Mouse (Mus musculus) MEL (cell line): ENCODE data around the gene F8. TPM values are rescaled to one million over a fixed set of nuclear protein-coding genes. Genes with fewer than 3 reads are reported as not detected.

Experiments used
- DNase-seq: peaks from one replicate; pipeline ENCODE4 v3.0.0; 2011; ENCODE audit warnings: low read depth, low spot score
- H3K27ac ChIP-seq: 2 replicates; pipeline ENCODE4 v1.5.1; 2012; ENCODE audit warnings: low read depth, mild to moderate bottlenecking, control low read depth, low read length, moderate library complexity; ENCODE audit not compliant: control insufficient read depth
- H3K27me3 ChIP-seq, 2 experiments: fragments of 150-350 bp in 1 of 2; sonication (generic) in 1 of 2; 2 replicates each; pipeline ENCODE4 v1.6.1; 2012; ENCODE audit warnings: low read length in 2 of 2, mild to moderate bottlenecking in 2 of 2, improper control_type of control experiment in 1 of 2, moderate library complexity in 1 of 2; ENCODE audit not compliant: insufficient read depth in 2 of 2, control insufficient read depth in 1 of 2
- H3K36me3 ChIP-seq, 2 experiments: 2 replicates each; pipeline ENCODE4 v1.6.1; 2012 to 2014; ENCODE audit warnings: low read length in 2 of 2, improper control_type of control experiment in 1 of 2, inconsistent platforms in 1 of 2, mild to moderate bottlenecking in 1 of 2; ENCODE audit not compliant: insufficient read depth in 2 of 2, control insufficient read depth in 1 of 2
- H3K4me1 ChIP-seq, 2 experiments: fragments of 150-350 bp in 1 of 2; sonication (generic) in 1 of 2; 2 replicates each; pipeline ENCODE4 v1.6.1; 2012; ENCODE audit warnings: low read length in 2 of 2, improper control_type of control experiment in 1 of 2, mild to moderate bottlenecking in 1 of 2; ENCODE audit not compliant: insufficient read depth in 2 of 2, control insufficient read depth in 1 of 2
- H3K4me3 ChIP-seq, 2 experiments: fragments of 150-350 bp in 1 of 2; sonication (generic) in 1 of 2; 2 replicates each; pipeline ENCODE4 v1.5.1; 2012; ENCODE audit warnings: low read depth in 2 of 2, low read length in 2 of 2, mild to moderate bottlenecking in 2 of 2, moderate library complexity in 2 of 2, control low read depth in 1 of 2, improper control_type of control experiment in 1 of 2; ENCODE audit not compliant: control insufficient read depth in 1 of 2, insufficient read depth in 1 of 2
- H3K79me2 ChIP-seq: 2 replicates; pipeline ENCODE4 v1.6.1; 2012; ENCODE audit warnings: mild to moderate bottlenecking, low read length, moderate library complexity; ENCODE audit not compliant: control insufficient read depth, poor library complexity, insufficient read depth
- H3K9ac ChIP-seq: 2 replicates; pipeline ENCODE4 v1.6.1; 2012; ENCODE audit warnings: low read depth, mild to moderate bottlenecking, control low read depth, low read length, moderate library complexity; ENCODE audit not compliant: control insufficient read depth, poor library complexity, severe bottlenecking
- H3K9me3 ChIP-seq: fragments of 150-350 bp; sonication (generic); replicated peaks from 2 replicates; pipeline ENCODE4 v1.6.1; 2012; ENCODE audit warnings: mild to moderate bottlenecking, low read length, improper control_type of control experiment, moderate library complexity; ENCODE audit not compliant: insufficient read depth
- BHLHE40 ChIP-seq: IDR thresholded peaks from 2 replicates; pipeline ENCODE4 v1.6.1; 2012; ENCODE audit warnings: low read depth, mild to moderate bottlenecking, inconsistent platforms, low read length, improper control_type of control experiment, borderline replicate concordance
- CHD1 ChIP-seq: IDR thresholded peaks from 2 replicates; pipeline ENCODE4 v1.6.1; 2012; ENCODE audit warnings: low read depth, mild to moderate bottlenecking, inconsistent platforms, low read length, improper control_type of control experiment
- CTCF ChIP-seq, 3 experiments: IDR thresholded peaks in 2 of 3; conservative IDR thresholded peaks in 1 of 3; 2 replicates each; pipeline ENCODE4 v1.5.1; 2011 to 2012; ENCODE audit warnings: low read length in 3 of 3, low read depth in 2 of 3, mild to moderate bottlenecking in 2 of 3, improper control_type of control experiment in 1 of 3, inconsistent platforms in 1 of 3, mixed read lengths in 1 of 3, moderate library complexity in 1 of 3; ENCODE audit not compliant: control insufficient read depth in 1 of 3, insufficient read depth in 1 of 3, poor library complexity in 1 of 3, severe bottlenecking in 1 of 3
- E2F4 ChIP-seq: IDR thresholded peaks from 2 replicates; pipeline ENCODE4 v1.6.1; 2011; ENCODE audit warnings: low read depth, low read length, improper control_type of control experiment, borderline replicate concordance
- ELF1 ChIP-seq: IDR thresholded peaks from 2 replicates; pipeline ENCODE4 v1.6.1; 2014; ENCODE audit warnings: low read depth, mild to moderate bottlenecking, inconsistent platforms, low read length, improper control_type of control experiment, moderate library complexity
- EP300 ChIP-seq, 2 experiments: IDR thresholded peaks; 2 replicates each; pipeline ENCODE4 v1.6.1; 2011; ENCODE audit warnings: improper control_type of control experiment in 2 of 2, low read length in 2 of 2, low read depth in 1 of 2, mild to moderate bottlenecking in 1 of 2
- ETS1 ChIP-seq: IDR thresholded peaks from 2 replicates; pipeline ENCODE4 v1.6.1; 2012; ENCODE audit warnings: low read depth, mild to moderate bottlenecking, inconsistent platforms, low read length, improper control_type of control experiment, moderate library complexity
- GATA1 ChIP-seq: IDR thresholded peaks from 2 replicates; pipeline ENCODE4 v1.6.1; 2011; ENCODE audit warnings: low read depth, low read length, improper control_type of control experiment
- HCFC1 ChIP-seq: IDR thresholded peaks from 2 replicates; pipeline ENCODE4 v1.6.1; 2012; ENCODE audit warnings: low read depth, mild to moderate bottlenecking, inconsistent platforms, low read length, improper control_type of control experiment, moderate library complexity
- KAT2A ChIP-seq: conservative IDR thresholded peaks from 2 replicates; pipeline ENCODE4 v1.6.1; 2012; ENCODE audit warnings: low read depth, low read length, improper control_type of control experiment, inconsistent platforms
- MAX ChIP-seq: IDR thresholded peaks from 2 replicates; pipeline ENCODE4 v1.6.1; 2011; ENCODE audit warnings: low read length, improper control_type of control experiment
- MAZ ChIP-seq: IDR thresholded peaks from 2 replicates; pipeline ENCODE4 v1.6.1; 2012; ENCODE audit warnings: low read depth, mild to moderate bottlenecking, inconsistent platforms, low read length, improper control_type of control experiment
- MEF2A ChIP-seq: IDR thresholded peaks from 2 replicates; pipeline ENCODE4 v1.6.1; 2014; ENCODE audit warnings: low read depth, mild to moderate bottlenecking, inconsistent platforms, low read length, improper control_type of control experiment; ENCODE audit not compliant: poor library complexity, insufficient replicate concordance, severe bottlenecking; ENCODE audit errors: extremely low read depth
- MXI1 ChIP-seq: IDR thresholded peaks from 2 replicates; pipeline ENCODE4 v1.6.1; 2011; ENCODE audit warnings: mild to moderate bottlenecking, low read depth, low read length, improper control_type of control experiment
- MYC ChIP-seq: IDR thresholded peaks from 2 replicates; pipeline ENCODE4 v1.6.1; 2011; ENCODE audit warnings: low read depth, mild to moderate bottlenecking, low read length, improper control_type of control experiment, moderate library complexity
- NELFE ChIP-seq: IDR thresholded peaks from 2 replicates; pipeline ENCODE4 v1.6.1; 2011; ENCODE audit warnings: low read depth, low read length, improper control_type of control experiment
- NRF1 ChIP-seq: IDR thresholded peaks from 2 replicates; pipeline ENCODE4 v1.6.1; 2014; ENCODE audit warnings: low read depth, mild to moderate bottlenecking, inconsistent platforms, low read length, improper control_type of control experiment, moderate library complexity; ENCODE audit not compliant: poor library complexity, insufficient read depth, severe bottlenecking
- POLR2AphosphoS2 ChIP-seq: IDR thresholded peaks from 2 replicates; pipeline ENCODE4 v1.6.1; 2011; ENCODE audit warnings: low read length, improper control_type of control experiment
- POLR2AphosphoS5 ChIP-seq: IDR thresholded peaks from 2 replicates; pipeline ENCODE4 v1.6.1; 2012; ENCODE audit warnings: low read depth, borderline replicate concordance, mild to moderate bottlenecking, inconsistent platforms, low read length, moderate library complexity, mixed read lengths
- RAD21 ChIP-seq: IDR thresholded peaks from 2 replicates; pipeline ENCODE4 v1.6.1; 2011; ENCODE audit warnings: mild to moderate bottlenecking, low read depth, low read length, improper control_type of control experiment
- RCOR1 ChIP-seq: IDR thresholded peaks from 2 replicates; pipeline ENCODE4 v1.6.1; 2012; ENCODE audit warnings: low read depth, mild to moderate bottlenecking, inconsistent platforms, low read length, improper control_type of control experiment
- SIN3A ChIP-seq: IDR thresholded peaks from 2 replicates; pipeline ENCODE4 v1.6.1; 2012; ENCODE audit warnings: low read length, improper control_type of control experiment, inconsistent platforms
- SMC3 ChIP-seq: IDR thresholded peaks from 2 replicates; pipeline ENCODE4 v1.6.1; 2011; ENCODE audit warnings: low read depth, low read length, improper control_type of control experiment
- TAL1 ChIP-seq: IDR thresholded peaks from 2 replicates; pipeline ENCODE4 v1.6.1; 2012; ENCODE audit warnings: mild to moderate bottlenecking, inconsistent platforms, low read length, moderate library complexity, mixed read lengths
- TBP ChIP-seq: IDR thresholded peaks from 2 replicates; pipeline ENCODE4 v1.8.0; 2011; ENCODE audit warnings: low read depth, low read length, improper control_type of control experiment
- UBTF ChIP-seq: IDR thresholded peaks from 2 replicates; pipeline ENCODE4 v1.6.1; 2012; ENCODE audit warnings: low read depth, mild to moderate bottlenecking, inconsistent platforms, low read length, improper control_type of control experiment, moderate library complexity, borderline replicate concordance; ENCODE audit not compliant: insufficient read depth
- USF1 ChIP-seq: IDR thresholded peaks from 2 replicates; pipeline ENCODE4 v1.6.1; 2014; ENCODE audit warnings: low read depth, mild to moderate bottlenecking, inconsistent platforms, low read length, improper control_type of control experiment, moderate library complexity
- USF2 ChIP-seq, 2 experiments: IDR thresholded peaks; 2 replicates each; pipeline ENCODE4 v1.6.1; 2011 to 2012; ENCODE audit warnings: improper control_type of control experiment in 2 of 2, low read length in 2 of 2, borderline replicate concordance in 1 of 2, inconsistent platforms in 1 of 2, low read depth in 1 of 2, mild to moderate bottlenecking in 1 of 2; ENCODE audit not compliant: insufficient read depth in 1 of 2
- ZC3H11A ChIP-seq: IDR thresholded peaks from 2 replicates; pipeline ENCODE4 v1.6.1; 2012; ENCODE audit warnings: low read depth, mild to moderate bottlenecking, inconsistent platforms, low read length, improper control_type of control experiment
- ZMIZ1 ChIP-seq: IDR thresholded peaks from 2 replicates; pipeline ENCODE4 v1.6.1; 2012; ENCODE audit warnings: low read depth, mild to moderate bottlenecking, inconsistent platforms, low read length, improper control_type of control experiment, moderate library complexity
- ZNF384 ChIP-seq: IDR thresholded peaks from 2 replicates; pipeline ENCODE4 v1.6.1; 2012; ENCODE audit warnings: low read depth, mild to moderate bottlenecking, inconsistent platforms, low read length, improper control_type of control experiment
- polyA plus RNA-seq, 2 experiments: library from polyadenylated mRNA; stranded (reverse) in 1 of 2; unstranded in 1 of 2; fragments of >175 nt in 1 of 2; fragments of >200 nt in 1 of 2; gene quantifications; 2 replicates each; pipeline versions ENCODE4 v1.2.1 to v1.2.4; 2012; ENCODE audit warnings: low replicate concordance in 2 of 2, low read depth in 1 of 2; ENCODE audit not compliant: insufficient read length in 2 of 2, insufficient read depth in 1 of 2, missing spikeins in 1 of 2
- total RNA-seq: library from RNA; depleted of rRNA; stranded (reverse); fragments of 300-350 nt; gene quantifications from 2 replicates; pipeline ENCODE4 v1.2.3, GENCODE M21; 2012

F8 gene
- total and polyA plus RNA-seq, 3 experiments = 0.65 to 0.67 TPM; not detected in 1

DNA sequence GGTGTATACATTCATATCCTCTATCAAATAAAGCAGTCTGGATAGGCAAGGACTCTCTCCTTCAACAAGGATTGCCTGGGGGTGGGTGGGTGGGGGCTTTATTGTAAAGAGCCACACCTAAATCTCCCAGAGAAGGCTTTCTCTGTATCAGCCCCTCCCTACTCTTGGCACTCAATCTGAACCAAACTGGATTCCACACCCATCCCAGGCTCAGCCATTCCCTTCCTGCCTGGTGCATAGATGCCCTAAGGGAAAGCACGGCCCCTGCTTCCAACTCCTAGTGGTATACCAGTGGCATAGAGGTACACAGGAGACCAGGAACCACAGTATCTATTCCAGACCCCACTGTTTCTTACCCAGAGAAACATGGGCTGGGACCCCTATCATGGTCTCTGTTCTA, 151.0 kb downstream of the F8 start:
- no peaks in the 10 kb centered on the region for H3K9me3 ChIP-seq
- H3K9ac ChIP-seq = no peak overlapping the region
- H3K4me1 ChIP-seq = no peaks in the 10 kb centered on the region
- no peak for DNase-seq
- no peaks in the 10 kb centered on the region for H3K27me3 ChIP-seq
- TF ChIP-seq POLR2AphosphoS5 (no peak), CTCF (IDR thresholded peaks at IDR 0.05 in 2 of 3, conservative IDR thresholded peaks at IDR 0.05 in 1 of 3; ENCODE audit: control insufficient read depth in 1 of 3, insufficient read depth in 1 of 3, low read depth in 2 of 3, low read length in 3 of 3, poor library complexity in 1 of 3, severe bottlenecking in 1 of 3) (no peak), RAD21 (no peak), ZMIZ1 (no peak), GATA1 (no peak), RCOR1 (no peak), MAX (no peak), MYC (no peak), HCFC1 (no peak), CHD1 (no peak), NRF1 (no peak), USF2 (IDR thresholded peaks at IDR 0.05; ENCODE audit: borderline replicate concordance in 1 of 2, insufficient read depth in 1 of 2, low read depth in 1 of 2, low read length in 2 of 2) (no peak), NELFE (no peak), ZC3H11A (no peak), UBTF (no peak), MEF2A (no peak), ZNF384 (no peak), SIN3A (no peak), SMC3 (no peak), EP300 (IDR thresholded peaks at IDR 0.05; ENCODE audit: low read depth in 1 of 2, low read length in 2 of 2) (no peak)
- no peak overlapping the region for H3K27ac ChIP-seq
- no peak overlapping the region for H3K4me3 ChIP-seq
- no peaks in the 10 kb centered on the region for H3K79me2 ChIP-seq
- no peaks in the 10 kb centered on the region for H3K36me3 ChIP-seq

DNA sequence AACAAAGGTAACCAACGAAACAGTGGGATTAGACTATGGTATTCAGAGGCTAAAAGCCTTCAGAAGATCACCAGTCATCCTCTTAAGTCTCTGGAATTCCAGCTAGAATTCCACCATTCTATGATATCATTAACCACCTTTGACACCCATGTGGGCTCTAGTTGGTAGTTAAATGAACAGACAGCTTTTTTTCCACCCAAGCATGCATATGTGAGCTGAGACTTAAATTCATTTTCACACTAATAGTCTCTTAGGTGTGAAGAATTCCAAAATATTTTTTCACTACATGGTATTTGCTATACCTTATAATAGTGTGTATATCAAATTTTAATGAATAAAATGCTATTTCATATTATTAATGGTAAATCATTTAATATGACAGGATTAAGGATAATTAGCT, 218.7 kb downstream of the F8 start, which contains the start of gene Smim9:
TSS of gene Smim9 (minus strand) at position 101 of the 400 bp plus-strand sequence.
- no peaks in the 10 kb centered on the region for H3K79me2 ChIP-seq
- DNase-seq = no peak
- TF ChIP-seq USF1 = no peak
- TF ChIP-seq EP300 (IDR thresholded peaks at IDR 0.05; ENCODE audit: low read depth in 1 of 2, low read length in 2 of 2) = no peak
- TF ChIP-seq POLR2AphosphoS2 = no peak
- TF ChIP-seq E2F4 = no peak
- no peak for TF ChIP-seq CHD1
- TF ChIP-seq CTCF (IDR thresholded peaks at IDR 0.05 in 2 of 3, conservative IDR thresholded peaks at IDR 0.05 in 1 of 3; ENCODE audit: control insufficient read depth in 1 of 3, insufficient read depth in 1 of 3, low read depth in 2 of 3, low read length in 3 of 3, poor library complexity in 1 of 3, severe bottlenecking in 1 of 3) = no peak
- no peak for TF ChIP-seq ELF1
- no peak for TF ChIP-seq RCOR1
- no peak for TF ChIP-seq TBP
- TF ChIP-seq HCFC1 = no peak
- no peak for TF ChIP-seq MEF2A
- no peak for TF ChIP-seq MXI1
- TF ChIP-seq NELFE = no peak
- TF ChIP-seq MYC = no peak
- TF ChIP-seq TAL1 = no peak
- no peak for TF ChIP-seq ETS1
- no peak for TF ChIP-seq BHLHE40
- TF ChIP-seq MAZ = no peak
- TF ChIP-seq KAT2A = no peak
- no peak for TF ChIP-seq UBTF
- H3K27me3 ChIP-seq = no peaks in the 10 kb centered on the region
- no peaks in the 10 kb centered on the region for H3K9me3 ChIP-seq
- no peak within 1 kb of the TSS for H3K27ac ChIP-seq
- no peaks in the 10 kb centered on the region for H3K36me3 ChIP-seq
- H3K4me1 ChIP-seq = no peaks in the 10 kb centered on the region
- no peak within 1 kb of the TSS for H3K9ac ChIP-seq
- no peak within 1 kb of the TSS for H3K4me3 ChIP-seq
